Mouse (Mus musculus): ENCODE data around the gene Vmn1r22.
A peak's percentile ranks its signal among the peaks of the same experiment; 100 is the strongest.
"Not testable (repeated sequence)": the region's sequence is repeated elsewhere in the genome, so short reads cannot be mapped to it uniquely, and the experiment has no call there.

Gene Vmn1r22

DNA sequence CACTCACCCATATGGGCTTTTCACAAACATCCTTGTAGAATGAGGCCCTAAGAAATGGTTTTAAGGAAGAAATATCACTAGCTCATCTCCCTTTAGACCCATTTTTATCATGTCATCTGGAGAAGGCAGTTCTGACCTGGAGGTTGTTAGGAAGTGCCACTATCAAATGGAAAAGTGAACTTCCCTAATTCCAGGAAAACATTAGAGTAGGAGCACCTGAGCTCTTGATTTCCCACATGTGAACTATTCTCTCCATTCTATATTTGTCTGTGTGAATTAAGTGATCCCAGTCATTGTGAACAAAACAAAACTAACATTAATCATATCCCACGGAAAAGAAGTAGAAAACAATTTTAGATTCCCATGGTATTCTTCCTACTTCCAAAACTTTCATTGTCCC lies at the start of gene Vmn1r22:
Gene Vmn1r22 (minus strand): TSS at position 101 of the 400 bp plus-strand sequence.
- no peak for DNase-seq

DNA sequence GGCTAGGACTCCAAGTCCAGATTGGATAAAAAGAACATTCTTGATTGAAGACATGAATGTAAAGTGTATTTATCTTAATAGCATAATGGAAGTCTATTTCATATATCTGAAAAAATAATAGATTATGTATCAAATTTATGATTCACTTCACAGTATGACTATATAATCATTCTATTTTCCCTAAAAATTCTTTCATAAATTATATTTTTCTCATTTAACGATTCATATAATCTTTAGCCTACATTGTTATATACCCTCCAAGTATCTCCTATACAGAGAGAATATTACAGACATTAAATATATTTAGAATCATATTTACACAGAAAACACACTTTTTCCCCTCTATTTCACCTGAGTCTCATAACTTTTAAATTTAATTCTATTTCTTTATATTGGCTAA lies 18.9 kb upstream of the Vmn1r22 start, which contains the start of gene Vmn1r23:
Gene Vmn1r23 (minus strand): TSS at position 101 of the 400 bp plus-strand sequence.
- no peak for DNase-seq

DNA sequence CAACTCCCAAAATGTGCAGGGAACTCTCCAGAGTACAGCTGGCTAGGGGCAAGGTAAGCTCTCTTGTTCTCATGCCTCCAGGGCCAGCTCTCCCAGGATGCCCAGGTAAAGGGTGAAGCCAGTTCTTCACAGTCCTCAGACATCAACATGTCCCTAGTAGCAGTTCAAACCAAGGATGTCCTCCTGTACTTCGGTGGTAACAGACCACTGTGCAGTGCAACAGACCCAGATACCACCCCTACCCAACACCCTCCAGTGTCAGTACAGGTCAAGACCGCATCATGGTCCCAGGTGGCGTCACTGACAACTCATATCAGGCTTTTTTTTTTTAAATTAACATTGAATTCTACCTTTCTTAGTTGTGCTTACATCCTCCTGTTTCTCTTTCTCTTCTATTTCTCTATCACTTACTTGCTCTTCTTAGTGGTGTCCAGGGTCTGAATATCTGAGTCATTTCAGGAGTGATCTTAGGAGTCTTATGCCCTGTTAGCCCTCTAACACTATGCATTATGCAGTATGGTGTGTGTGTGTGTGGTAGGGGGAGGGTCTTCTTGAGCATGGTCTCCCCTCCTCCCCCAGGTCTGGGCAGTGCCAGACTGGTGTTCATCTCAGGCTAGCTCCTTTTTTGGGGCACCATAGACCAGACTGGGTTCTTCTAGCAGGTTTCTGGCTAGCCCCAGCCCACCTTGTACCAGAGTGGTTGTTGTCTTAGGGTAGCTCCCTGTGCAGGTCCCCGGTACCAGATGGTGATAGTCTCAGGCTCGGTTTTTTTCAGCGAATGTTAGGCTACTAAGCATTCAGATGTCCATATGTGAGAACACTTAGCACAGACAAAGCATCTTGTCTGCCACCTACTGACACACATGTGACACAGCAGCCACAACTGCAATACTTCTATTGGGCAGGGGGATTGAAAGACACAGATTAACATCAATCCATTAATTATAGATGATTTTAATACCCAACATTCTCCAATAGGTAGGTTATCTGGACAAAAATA lies 48.5 kb downstream of the Vmn1r22 start:
- peak; percentile 10 for DNase-seq

GRCm38 (mm10) chr6:57851177-57851576 lies 56.7 kb downstream of the Vmn1r22 start:
- not testable (repeated sequence) for DNase-seq

GRCm38 (mm10) chr6:57850286-57850685 lies 57.5 kb downstream of the Vmn1r22 start, which contains the start of gene Vmn1r21:
Gene Vmn1r21 (minus strand): TSS chr6:57850343.
- DNase-seq: no peak
